ENCODE assay signal across 9 mouse cellular contexts in the genomic region with DNA sequence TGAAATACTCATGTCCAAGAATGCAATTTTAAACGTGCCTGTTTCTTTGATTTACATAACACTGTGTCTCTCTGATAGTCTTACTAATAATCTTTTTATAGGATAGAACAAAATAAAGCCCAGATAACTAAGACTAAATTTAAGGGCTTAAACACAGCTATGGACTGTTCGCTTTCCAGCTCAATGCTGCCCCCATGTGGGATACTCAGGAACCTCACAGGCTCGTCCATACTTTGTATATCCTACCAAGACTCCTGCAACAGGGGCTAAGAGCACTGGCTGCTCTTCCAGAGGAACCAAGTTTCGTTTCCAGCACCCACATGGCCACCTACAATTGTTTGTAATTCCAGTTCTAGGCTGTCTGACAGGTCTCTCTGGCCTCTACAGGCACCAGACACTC. TPM values are rescaled to one million over a fixed set of nuclear protein-coding genes. Genes with fewer than 3 reads are reported as not detected.
A peak's percentile ranks its signal among the peaks of the same experiment; 100 is the strongest.
DNase-seq lines count a peak whose midpoint lies in the region; ATAC-seq lines count a peak whose summit lies in the region.
"Had no signal": no experiment of that assay in that cellular context is flagged by ENCODE, and none has a peak within 500 bp of the region (broad histone marks: within the 10 kb centered on the region; RNA-seq: fewer than 3 reads in every experiment).

No protein-coding gene starts in this region.

- no peaks in the 10 kb centered on the region for H3K4me1 ChIP-seq in forebrain, embryonic 11.5 days (replicated peaks; ENCODE audit: control insufficient read depth, insufficient read depth, low read length)
- H3K4me1 ChIP-seq in forebrain, embryonic 15.5 days = no peaks in the 10 kb centered on the region
- H3K4me1 ChIP-seq in embryonic facial prominence, embryonic 14.5 days (ENCODE audit: control insufficient read depth, insufficient read depth, low read length) = no peaks in the 10 kb centered on the region

- WGBS in forebrain, embryonic 11.5 days = 33% methylated on average over 4 of the region's 4 CpGs
- 29% methylated on average over 4 of the region's 4 CpGs for WGBS in forebrain, embryonic 15.5 days
- 25% methylated on average over 4 of the region's 4 CpGs for WGBS in embryonic facial prominence, embryonic 14.5 days

- H3K27ac ChIP-seq in forebrain, embryonic 11.5 days (ENCODE audit: low read depth, low read length) = no peak overlapping the region
- H3K27ac ChIP-seq in forebrain, embryonic 15.5 days (replicated peaks) = no peak overlapping the region
- H3K27ac ChIP-seq in embryonic facial prominence, embryonic 14.5 days (replicated peaks; ENCODE audit: low read depth, low read length) = no peak overlapping the region
- H3K27ac ChIP-seq: macrophage had no signal

- H3K36me3 ChIP-seq in forebrain, embryonic 11.5 days (ENCODE audit: control insufficient read depth, insufficient read depth, low read length) = no peaks in the 10 kb centered on the region
- no peaks in the 10 kb centered on the region for H3K36me3 ChIP-seq in forebrain, embryonic 15.5 days
- H3K36me3 ChIP-seq in embryonic facial prominence, embryonic 14.5 days (ENCODE audit: control insufficient read depth, insufficient read depth, low read length) = no peaks in the 10 kb centered on the region

- no peak overlapping the region for H3K4me3 ChIP-seq in forebrain, embryonic 11.5 days (ENCODE audit: low read depth, low read length)
- H3K4me3 ChIP-seq in forebrain, embryonic 15.5 days = no peak overlapping the region
- H3K4me3 ChIP-seq in embryonic facial prominence, embryonic 14.5 days (ENCODE audit: low read depth, low read length) = no peak overlapping the region

- no peak overlapping the region for H3K9ac ChIP-seq in forebrain, embryonic 11.5 days (ENCODE audit: low read length)
- no peak overlapping the region for H3K9ac ChIP-seq in forebrain, embryonic 15.5 days (replicated peaks)
- no peak overlapping the region for H3K9ac ChIP-seq in embryonic facial prominence, embryonic 14.5 days (ENCODE audit: low read depth, low read length)

- H3K9me3 ChIP-seq in forebrain, embryonic 11.5 days (ENCODE audit: control insufficient read depth, low read length) = no peaks in the 10 kb centered on the region
- H3K9me3 ChIP-seq in forebrain, embryonic 15.5 days = no peaks in the 10 kb centered on the region
- H3K9me3 ChIP-seq in embryonic facial prominence, embryonic 14.5 days (ENCODE audit: control insufficient read depth, low read length) = no peaks in the 10 kb centered on the region

- H3K27me3 ChIP-seq in forebrain, embryonic 11.5 days (ENCODE audit: control insufficient read depth, insufficient read depth, low read length) = no peaks in the 10 kb centered on the region
- no peaks in the 10 kb centered on the region for H3K27me3 ChIP-seq in forebrain, embryonic 15.5 days
- 0 out of 2 replicates have a peak, but pooled peaks cover 4% of the 10 kb centered on the region for H3K27me3 ChIP-seq in embryonic facial prominence, embryonic 14.5 days (replicated peaks; ENCODE audit: control insufficient read depth, insufficient read depth, low read length)

- H3K4me2 ChIP-seq in forebrain, embryonic 11.5 days (ENCODE audit: low read depth, low read length, severe bottlenecking) = no peak overlapping the region
- no peak overlapping the region for H3K4me2 ChIP-seq in forebrain, embryonic 15.5 days (replicated peaks)
- no peak overlapping the region for H3K4me2 ChIP-seq in embryonic facial prominence, embryonic 14.5 days (ENCODE audit: low read depth, low read length)

- ATAC-seq in forebrain, embryonic 11.5 days (replicated peaks; ENCODE audit: low FRiP score) = no peak
- no peak for ATAC-seq in forebrain, embryonic 15.5 days (replicated peaks)
- no peak for ATAC-seq in embryonic facial prominence, embryonic 14.5 days (ENCODE audit: low read depth)

- DNase-seq in forebrain, embryonic 11.5 days (ENCODE audit: low spot score) = peak; percentile 73
- peak; percentile 70 for DNase-seq in 416B (ENCODE audit: low read depth)
- DNase-seq in adrenal gland, postnatal 10 days = peak; percentile 82
- peak; percentile 17 for DNase-seq in embryonic facial prominence, embryonic 14.5 days (ENCODE audit: low spot score)
- DNase-seq in layer of hippocampus, adult 18-20 months (ENCODE audit: low spot score in 2 of 2) = peak; percentile 8 to 60
- DNase-seq in lung, postnatal 25 days (ENCODE audit: low spot score) = peak; percentile 49
- DNase-seq in spleen, postnatal 14 days (ENCODE audit: low spot score in 2 of 2) = peak; percentile 23 to 51

RNA-seq across cellular contexts. Expression of gene Alox12e, which starts 12.0 kb away (rescaled TPM):
- not detected in 2 replicates for polyA plus RNA-seq in forebrain, embryonic 11.5 days (2014; fragmentation: Nextera tagmentation; extraction: Ambion mirVana)
- not detected in 2 replicates for polyA plus RNA-seq in forebrain, embryonic 15.5 days (2015; fragmentation: Nextera tagmentation; extraction: Ambion mirVana)
- total RNA-seq in adrenal gland, postnatal 10 days (2021) = not detected
- 1.9 and 2.1 TPM in 2 replicates for polyA plus RNA-seq in embryonic facial prominence, embryonic 14.5 days (2014; fragmentation: Nextera tagmentation; extraction: Ambion mirVana)
- total RNA-seq in layer of hippocampus, adult 18-20 months (2021) = not detected
- polyA plus RNA-seq: macrophage had no signal

RNA-seq across cellular contexts. Expression of gene Alox15, which starts 17.4 kb away (rescaled TPM):
- 0.17 and 0.21 TPM in 2 replicates for polyA plus RNA-seq in forebrain, embryonic 11.5 days (2014; fragmentation: Nextera tagmentation; extraction: Ambion mirVana)
- polyA plus RNA-seq in forebrain, embryonic 15.5 days (2015; fragmentation: Nextera tagmentation; extraction: Ambion mirVana) = not detected in 2 replicates
- total RNA-seq in adrenal gland, postnatal 10 days (2021) = 1 to 10 TPM; 2.0 to 2.5 TPM
- polyA plus RNA-seq in embryonic facial prominence, embryonic 14.5 days (2014; fragmentation: Nextera tagmentation; extraction: Ambion mirVana) = 1.1 and 2.2 TPM in 2 replicates
- under 1 TPM in 1 of 2 experiments, not detected in 1; 0.17 TPM for total RNA-seq in layer of hippocampus, adult 18-20 months (2021)
- polyA plus RNA-seq: macrophage had no signal

Comparison
In these comparisons a context has a peak if more than half of its experiments do, and no peak if none do; other contexts are left out.
1. DNase-seq: peak in every context shown above with its lines; median percentile 82 in adrenal gland, postnatal 10 days; 73 in forebrain, embryonic 11.5 days; 70 in 416B; 49 in lung, postnatal 25 days; 37 in spleen, postnatal 14 days; 34 in layer of hippocampus, adult 18-20 months; 17 in embryonic facial prominence, embryonic 14.5 days.